Mouse (Mus musculus): ENCODE data around the gene Tgfb1.

DNA sequence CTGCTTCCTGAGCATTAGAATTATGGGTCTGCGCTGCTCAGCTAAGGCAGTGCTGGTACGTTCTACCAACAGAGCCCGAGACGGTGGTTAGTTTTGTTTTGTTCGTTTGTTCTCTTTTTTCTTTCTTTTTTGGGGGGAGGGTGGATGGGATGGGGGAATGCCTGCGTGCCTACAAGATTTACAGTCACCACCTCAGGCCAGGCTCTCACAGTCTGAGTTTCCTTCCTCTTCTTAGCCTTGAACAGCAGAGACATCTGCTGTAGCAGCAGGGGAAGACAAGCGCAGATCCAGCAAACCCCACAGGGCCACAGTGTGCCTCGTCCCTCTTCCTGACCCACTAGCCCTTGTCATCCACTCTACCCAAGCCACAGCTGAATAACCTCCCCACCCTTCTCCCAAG lies 35.5 kb upstream of the Tgfb1 start:
- TF ChIP-seq CTCF (IDR thresholded peaks at IDR 0.05; ENCODE audit: low read depth), result peak; percentile 59
- TF ChIP-seq EP300 (IDR thresholded peaks at IDR 0.05; ENCODE audit: low read depth), result no peak
